Mouse (Mus musculus) effector memory CD4-positive, alpha-beta T cell, adult 7 months (primary cell): Measurements from ENCODE around the gene Tfcp2l1. TPM values are rescaled to one million over a fixed set of nuclear protein-coding genes. Genes with fewer than 3 reads are reported as not detected.

Experiments
- polyA plus RNA-seq: library from polyadenylated mRNA; unstranded; fragments of 100-300 nt; shearing (Covaris generic); gene quantifications from one replicate; pipeline ENCODE4 v1.2.1, GENCODE M21; 2017

Gene Tfcp2l1
- 0.21 TPM for polyA plus RNA-seq

DNA sequence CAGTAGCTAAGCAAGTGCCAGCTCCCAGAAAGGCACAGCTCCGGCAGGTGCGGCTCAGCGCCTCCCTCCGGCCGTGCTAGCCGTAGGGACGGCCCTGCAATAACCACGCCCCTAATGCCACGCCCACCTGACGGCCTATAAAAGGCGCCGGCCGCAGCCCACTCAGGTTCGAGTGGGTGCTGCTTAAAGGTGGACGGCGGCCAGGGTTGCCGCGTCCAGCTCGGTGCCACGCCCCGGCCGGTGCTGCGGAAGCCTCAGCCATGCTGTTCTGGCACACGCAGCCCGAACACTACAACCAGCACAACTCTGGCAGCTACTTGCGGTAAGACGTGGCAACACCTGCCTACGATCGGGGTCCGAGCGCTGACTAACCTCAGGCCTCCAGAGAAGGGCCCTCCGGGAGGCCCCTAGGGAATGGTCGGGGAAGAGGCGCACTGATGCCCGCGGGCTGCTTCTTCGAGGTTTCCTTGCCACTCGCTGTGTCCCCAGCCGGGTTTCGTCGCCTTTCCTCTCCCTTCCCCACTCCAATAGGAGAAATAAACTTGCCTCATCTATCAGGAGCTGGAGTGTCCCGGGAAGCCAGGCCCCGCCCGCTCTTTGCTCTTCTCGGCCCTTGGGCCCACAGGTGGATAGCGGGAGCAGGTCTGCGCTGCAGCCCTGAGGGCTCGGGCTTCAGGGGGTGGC, at the start of gene Tfcp2l1:
Gene Tfcp2l1 (plus strand): TSS at position 165 of the 684 bp plus-strand sequence.

Other genes with a start within 250 kb of the Tfcp2l1 start
- gene Clasp1, start 238.9 kb upstream of the Tfcp2l1 start, polyA plus RNA-seq: 30.8 TPM